ENCODE assay signal across 10 mouse cellular contexts in genomic region chr1:119508548-119508947, GRCm38 (mm10). TPM values are rescaled to one million over a fixed set of nuclear protein-coding genes. Genes with fewer than 3 reads are reported as not detected.
A peak's percentile ranks its signal among the peaks of the same experiment; 100 is the strongest.
DNase-seq lines count a peak whose midpoint lies in the region; ATAC-seq and TF ChIP-seq lines count a peak whose summit lies in the region.
"Had no signal": no experiment of that assay in that cellular context is flagged by ENCODE, and none has a peak within 500 bp of the region (broad histone marks: within the 10 kb centered on the region; RNA-seq: fewer than 3 reads in every experiment).

No protein-coding gene starts in this region.

- no peak overlapping the region for H3K9ac ChIP-seq in limb, embryonic 14.5 days (ENCODE audit: low read depth, low read length, severe bottlenecking)
- H3K9ac ChIP-seq: limb, embryonic 13.5 days had no signal

- peaks cover 28% of the 10 kb centered on the region for H3K27me3 ChIP-seq in embryonic facial prominence, embryonic 10.5 days (replicated peaks; ENCODE audit: low read depth, poor library complexity, severe bottlenecking)
- no peaks in the 10 kb centered on the region for H3K27me3 ChIP-seq in limb, embryonic 14.5 days (ENCODE audit: control insufficient read depth, insufficient read depth, low read length)
- H3K27me3 ChIP-seq: limb, embryonic 13.5 days had no signal

- no peak for TF ChIP-seq POLR2A in limb, embryonic 14.5 days (IDR thresholded peaks at IDR 0.05; ENCODE audit: borderline replicate concordance, extremely low read depth, insufficient read depth, insufficient read length)

- no peak overlapping the region for H3K4me3 ChIP-seq in gastrocnemius, adult 2 months
- H3K4me3 ChIP-seq in embryonic facial prominence, embryonic 10.5 days: no peak overlapping the region
- no peak overlapping the region for H3K4me3 ChIP-seq in limb, embryonic 14.5 days (replicated peaks; ENCODE audit: low read length)
- H3K4me3 ChIP-seq: limb, embryonic 13.5 days had no signal

- H3K27ac ChIP-seq in gastrocnemius, adult 2 months: peak overlapping the region; percentile 71
- H3K27ac ChIP-seq in embryonic facial prominence, embryonic 10.5 days (replicated peaks): peak overlapping the region; percentile 54; the same call in 1 of the 2 replicates
- H3K27ac ChIP-seq in limb, embryonic 14.5 days (replicated peaks; ENCODE audit: low read depth, low read length): 0 out of 2 replicates have a peak overlapping the region, but pooled peaks have one; percentile 15
- H3K27ac ChIP-seq: limb, embryonic 13.5 days had no signal

- 56% methylated on average over 4 of the region's 4 CpGs for WGBS in embryonic facial prominence, embryonic 10.5 days
- WGBS in limb, embryonic 14.5 days: 40% methylated on average over 4 of the region's 4 CpGs

- H3K4me2 ChIP-seq in limb, embryonic 14.5 days (replicated peaks; ENCODE audit: low read depth, low read length, severe bottlenecking): no peak overlapping the region
- H3K4me2 ChIP-seq: limb, embryonic 13.5 days had no signal

- peaks cover 37% of the 10 kb centered on the region for H3K4me1 ChIP-seq in embryonic facial prominence, embryonic 10.5 days
- peaks cover 11% of the 10 kb centered on the region for H3K4me1 ChIP-seq in limb, embryonic 14.5 days (ENCODE audit: control insufficient read depth, insufficient read depth, low read length)

- no peak for ATAC-seq in limb, embryonic 14.5 days (ENCODE audit: low FRiP score, low read depth)

- peak; percentile 45 for DNase-seq in gastrocnemius, adult 2 months
- no peak for DNase-seq in gastrocnemius, postnatal 10 days
- no peak for DNase-seq in embryonic facial prominence, embryonic 10.5 days (ENCODE audit: low spot score)
- peak; percentile 69 to 71 for DNase-seq in heart, postnatal 10 days
- no peak for DNase-seq in limb, embryonic 14.5 days (ENCODE audit: low spot score)
- no peak for DNase-seq in cerebellum, adult 11-12 months
- DNase-seq in layer of hippocampus, postnatal 10 days (ENCODE audit: low spot score in 2 of 2): no peak
- no peak for DNase-seq in natural killer cell, adult 2 months (ENCODE audit: low spot score in 2 of 2)
- DNase-seq: thymus, adult 2 months had no signal

- no peaks in the 10 kb centered on the region for H3K36me3 ChIP-seq in embryonic facial prominence, embryonic 10.5 days (replicated peaks)
- no peaks in the 10 kb centered on the region for H3K36me3 ChIP-seq in limb, embryonic 14.5 days (ENCODE audit: control insufficient read depth, insufficient read depth, low read length)
- H3K36me3 ChIP-seq: limb, embryonic 13.5 days had no signal

- no peaks in the 10 kb centered on the region for H3K9me3 ChIP-seq in embryonic facial prominence, embryonic 10.5 days
- H3K9me3 ChIP-seq in limb, embryonic 14.5 days (ENCODE audit: control insufficient read depth, low read length): no peaks in the 10 kb centered on the region
- H3K9me3 ChIP-seq: limb, embryonic 13.5 days had no signal

- intact Hi-C loops in gastrocnemius, adult 2 months (cut with DNase I): no loop called here
- intact Hi-C loops in heart, postnatal 10 days (cut with DNase I): no loop called here

- TF ChIP-seq CTCF in gastrocnemius, adult 2 months (IDR thresholded peaks at IDR 0.05): no peak

RNA-seq across cellular contexts. Expression of gene Ralb, which starts 4.0 kb away (rescaled TPM):
- 1 to 10 TPM; 6.7 to 7.8 TPM for total RNA-seq in gastrocnemius, adult 2 months (2021)
- 10 to 100 TPM; 23.8 to 29.8 TPM for total RNA-seq in gastrocnemius, postnatal 10 days (2021)
- 103 and 113 TPM in 2 replicates for polyA plus RNA-seq in embryonic facial prominence, embryonic 10.5 days (2016; fragmentation: Nextera tagmentation; extraction: Ambion mirVana)
- 10 to 100 TPM; 48.8 to 56.6 TPM for total RNA-seq in heart, postnatal 10 days (2021)
- polyA plus RNA-seq in limb, embryonic 14.5 days (2012; rRNA removed): 45.3 and 49.4 TPM in 2 replicates
- polyA plus RNA-seq in limb, embryonic 14.5 days (2014; fragmentation: Nextera tagmentation; extraction: Ambion mirVana): 110 TPM in 2 replicates
- 10 to 100 TPM; 33.9 to 40.3 TPM for total RNA-seq in layer of hippocampus, postnatal 10 days (2021)

RNA-seq across cellular contexts. Expression of gene Tmem185b, which starts 17.4 kb away (rescaled TPM):
- total RNA-seq in gastrocnemius, adult 2 months (2021): 1 to 10 TPM; 3.4 to 5.9 TPM
- total RNA-seq in gastrocnemius, postnatal 10 days (2021): 1 to 10 TPM; 7.5 to 8.5 TPM
- 20.7 and 21.0 TPM in 2 replicates for polyA plus RNA-seq in embryonic facial prominence, embryonic 10.5 days (2016; fragmentation: Nextera tagmentation; extraction: Ambion mirVana)
- 10 to 100 TPM; 16.3 to 19.8 TPM for total RNA-seq in heart, postnatal 10 days (2021)
- polyA plus RNA-seq in limb, embryonic 14.5 days (2012; rRNA removed): 23.0 and 33.2 TPM in 2 replicates
- polyA plus RNA-seq in limb, embryonic 14.5 days (2014; fragmentation: Nextera tagmentation; extraction: Ambion mirVana): 24.3 and 31.9 TPM in 2 replicates
- 10 to 100 TPM; 10.3 to 11.9 TPM for total RNA-seq in layer of hippocampus, postnatal 10 days (2021)

Comparison
In these comparisons a context has a peak if more than half of its experiments do, and no peak if none do; other contexts are left out.
1. DNase-seq: peak in gastrocnemius, adult 2 months (single experiment) and heart, postnatal 10 days (2 of 2); none in gastrocnemius, postnatal 10 days (single experiment), embryonic facial prominence, embryonic 10.5 days (single experiment), limb, embryonic 14.5 days (single experiment), cerebellum, adult 11-12 months (single experiment), layer of hippocampus, postnatal 10 days (0 of 2) and natural killer cell, adult 2 months (0 of 2).
2. H3K27ac ChIP-seq: peak in every context shown above with its lines; median percentile 71 in gastrocnemius, adult 2 months; 54 in embryonic facial prominence, embryonic 10.5 days; 15 in limb, embryonic 14.5 days.